ENCODE assay signal across 8 mouse cellular contexts in genomic region chrX:74425195-74425594, GRCm38 (mm10). TPM values are rescaled to one million over a fixed set of nuclear protein-coding genes. Genes with fewer than 3 reads are reported as not detected.
A peak's percentile ranks its signal among the peaks of the same experiment; 100 is the strongest.
DNase-seq lines count a peak whose midpoint lies in the region; ATAC-seq and TF ChIP-seq lines count a peak whose summit lies in the region.

No protein-coding gene starts in this region.

- H3K9ac ChIP-seq in liver, embryonic 15.5 days, result peak overlapping the region; percentile 50
- no peak overlapping the region for H3K9ac ChIP-seq in hindbrain, postnatal 0 days (replicated peaks; ENCODE audit: low read length)

- H3K9me3 ChIP-seq in liver, embryonic 15.5 days (replicated peaks), result no peaks in the 10 kb centered on the region
- H3K9me3 ChIP-seq in hindbrain, postnatal 0 days (ENCODE audit: low read length), result no peaks in the 10 kb centered on the region

- peak overlapping the region; percentile 88 for H3K27ac ChIP-seq in liver, embryonic 15.5 days (replicated peaks)
- H3K27ac ChIP-seq in hindbrain, postnatal 0 days, result no peak overlapping the region

- peak; percentile 69 for DNase-seq in urinary bladder, postnatal 14 days (ENCODE audit: low spot score)
- DNase-seq in urinary bladder, postnatal 4 days (ENCODE audit: low spot score in 2 of 2), result no peak
- DNase-seq in fibroblast of lung, adult 2 months (ENCODE audit: low read depth), result peak; percentile 68
- DNase-seq in spleen, postnatal 36 days (ENCODE audit: low spot score in 2 of 2), result peak; percentile 44 to 66
- DNase-seq in hindbrain, postnatal 0 days (ENCODE audit: low spot score), result no peak
- DNase-seq in retina, postnatal 1 day, result no peak
- DNase-seq in cerebellum, adult 9-10 months, result no peak

- H3K4me3 ChIP-seq in liver, embryonic 15.5 days (replicated peaks), result peak overlapping the region; percentile 68
- no peak overlapping the region for H3K4me3 ChIP-seq in hindbrain, postnatal 0 days (ENCODE audit: low read length)

- 0 out of 2 replicates have a peak, but pooled peaks cover 3% of the 10 kb centered on the region for H3K36me3 ChIP-seq in liver, embryonic 15.5 days (replicated peaks)
- H3K36me3 ChIP-seq in hindbrain, postnatal 0 days (ENCODE audit: insufficient read depth, low read length), result no peaks in the 10 kb centered on the region

- peaks cover 48% of the 10 kb centered on the region for H3K4me1 ChIP-seq in liver, embryonic 15.5 days (replicated peaks)
- H3K4me1 ChIP-seq in hindbrain, postnatal 0 days (ENCODE audit: insufficient read depth, low read length), result no peaks in the 10 kb centered on the region

- ATAC-seq in liver, embryonic 15.5 days (ENCODE audit: insufficient read depth), result peak; percentile 76
- no peak for ATAC-seq in hindbrain, postnatal 0 days

- TF ChIP-seq CTCF in hindbrain, postnatal 0 days (IDR thresholded peaks at IDR 0.05; ENCODE audit: low read depth), result no peak

- WGBS in liver, embryonic 15.5 days (ENCODE audit: insufficient replicate concordance), result 45% methylated on average over 4 of the region's 4 CpGs
- 88% methylated on average over 4 of the region's 4 CpGs for WGBS in hindbrain, postnatal 0 days

- H3K4me2 ChIP-seq in liver, embryonic 15.5 days, result peak overlapping the region; percentile 76
- H3K4me2 ChIP-seq in hindbrain, postnatal 0 days (ENCODE audit: low read depth, low read length), result no peak overlapping the region

- no peaks in the 10 kb centered on the region for H3K27me3 ChIP-seq in liver, embryonic 15.5 days
- H3K27me3 ChIP-seq in hindbrain, postnatal 0 days (ENCODE audit: insufficient read depth, low read length), result no peaks in the 10 kb centered on the region

RNA-seq across cellular contexts. Expression of gene G6pdx, which starts 3.8 kb away (rescaled TPM):
- polyA plus RNA-seq in liver, embryonic 15.5 days (2015; fragmentation: Nextera tagmentation; extraction: Ambion mirVana), result 46.1 and 48.9 TPM in 2 replicates
- 49.5 and 50.3 TPM in 2 replicates for total RNA-seq in hindbrain, postnatal 0 days (2014; rRNA removed)
- polyA plus RNA-seq in hindbrain, postnatal 0 days (2015; fragmentation: Nextera tagmentation; extraction: Ambion mirVana), result 39.1 and 42.6 TPM in 2 replicates

RNA-seq across cellular contexts. Expression of gene Ikbkg, which starts 32.1 kb away (rescaled TPM):
- polyA plus RNA-seq in liver, embryonic 15.5 days (2015; fragmentation: Nextera tagmentation; extraction: Ambion mirVana), result 21.5 and 26.2 TPM in 2 replicates
- 23.8 and 25.4 TPM in 2 replicates for total RNA-seq in hindbrain, postnatal 0 days (2014; rRNA removed)
- 12.1 and 13.8 TPM in 2 replicates for polyA plus RNA-seq in hindbrain, postnatal 0 days (2015; fragmentation: Nextera tagmentation; extraction: Ambion mirVana)

RNA-seq across cellular contexts. Expression of gene Fam3a, which starts 32.1 kb away (rescaled TPM):
- 11.0 and 12.0 TPM in 2 replicates for polyA plus RNA-seq in liver, embryonic 15.5 days (2015; fragmentation: Nextera tagmentation; extraction: Ambion mirVana)
- 30.4 and 39.9 TPM in 2 replicates for total RNA-seq in hindbrain, postnatal 0 days (2014; rRNA removed)
- 31.1 and 34.0 TPM in 2 replicates for polyA plus RNA-seq in hindbrain, postnatal 0 days (2015; fragmentation: Nextera tagmentation; extraction: Ambion mirVana)

RNA-seq across cellular contexts. Expression of gene Slc10a3, which starts 52.0 kb away (rescaled TPM):
- polyA plus RNA-seq in liver, embryonic 15.5 days (2015; fragmentation: Nextera tagmentation; extraction: Ambion mirVana), result 6.1 and 6.5 TPM in 2 replicates
- total RNA-seq in hindbrain, postnatal 0 days (2014; rRNA removed), result 4.5 and 5.9 TPM in 2 replicates
- 5.6 and 6.3 TPM in 2 replicates for polyA plus RNA-seq in hindbrain, postnatal 0 days (2015; fragmentation: Nextera tagmentation; extraction: Ambion mirVana)

RNA-seq across cellular contexts. Expression of gene Ubl4a, which starts 52.2 kb away (rescaled TPM):
- polyA plus RNA-seq in liver, embryonic 15.5 days (2015; fragmentation: Nextera tagmentation; extraction: Ambion mirVana), result 37.3 and 38.8 TPM in 2 replicates
- total RNA-seq in hindbrain, postnatal 0 days (2014; rRNA removed), result 45.5 and 51.8 TPM in 2 replicates
- 70.7 and 71.8 TPM in 2 replicates for polyA plus RNA-seq in hindbrain, postnatal 0 days (2015; fragmentation: Nextera tagmentation; extraction: Ambion mirVana)

Comparison
In these comparisons a context has a peak if more than half of its experiments do, and no peak if none do; other contexts are left out.
1. DNase-seq: peak in urinary bladder, postnatal 14 days (single experiment), fibroblast of lung, adult 2 months (single experiment) and spleen, postnatal 36 days (2 of 2); none in urinary bladder, postnatal 4 days (0 of 2), hindbrain, postnatal 0 days (single experiment), retina, postnatal 1 day (single experiment) and cerebellum, adult 9-10 months (single experiment).